Mouse (Mus musculus) granulocyte monocyte progenitor cell, adult 5-6 weeks (primary cell): ENCODE data around the gene Dirc2. TPM values are rescaled to one million over a fixed set of nuclear protein-coding genes. Genes with fewer than 3 reads are reported as not detected.

Experiments used
- ATAC-seq: replicated peaks from 2 replicates; pipeline ENCODE4 v1.8.0; 2016; ENCODE audit warnings: mild to moderate bottlenecking, moderate TSS enrichment, inconsistent platforms; ENCODE audit not compliant: poor library complexity, severe bottlenecking
- total RNA-seq, 2 experiments: library from RNA; stranded (forward) in 1 of 2; stranded (reverse) in 1 of 2; fragments of 200-712, 200-1000 nt in 1 of 2; fragments of >200 nt in 1 of 2; fragmentation: Nextera tagmentation in 1 of 2; gene quantifications; 2 replicates each; pipeline ENCODE4 v1.2.3; 2014 to 2017

The Dirc2 gene
- total RNA-seq, 2 experiments from 2014 or later = 15.8 to 31.7 TPM

GRCm38 (mm10) chr16:35741621-35742020 is 27.5 kb downstream of the Dirc2 start:
- ATAC-seq = no peak

- no peak for ATAC-seq
Observed at GRCm38 (mm10) chr16:35740943-35741342, 28.2 kb downstream of the Dirc2 start.

GRCm38 (mm10) chr16:35740357-35740756 is 28.8 kb downstream of the Dirc2 start:
- no peak for ATAC-seq

- peak; percentile 86 for ATAC-seq
Observed at GRCm38 (mm10) chr16:35739548-35739947, 29.6 kb downstream of the Dirc2 start.

GRCm38 (mm10) chr16:35738096-35738767 is 30.9 kb downstream of the Dirc2 start:
- no peak for ATAC-seq

- ATAC-seq = peak; percentile 89
Observed at GRCm38 (mm10) chr16:35734038-35734437, 35.1 kb downstream of the Dirc2 start.

GRCm38 (mm10) chr16:35732096-35732495 is 37.1 kb downstream of the Dirc2 start:
- no peak for ATAC-seq

GRCm38 (mm10) chr16:35729151-35729738 is 39.9 kb downstream of the Dirc2 start:
- no peak for ATAC-seq

GRCm38 (mm10) chr16:35726601-35727000 is 42.6 kb downstream of the Dirc2 start:
- no peak for ATAC-seq

- no peak for ATAC-seq
Observed at GRCm38 (mm10) chr16:35724561-35724960, 44.6 kb downstream of the Dirc2 start.

GRCm38 (mm10) chr16:35717761-35718160 is 51.4 kb downstream of the Dirc2 start:
- ATAC-seq = no peak

GRCm38 (mm10) chr16:35716257-35716656 is 52.9 kb downstream of the Dirc2 start:
- ATAC-seq = peak; percentile 52; the same call in 1 of the 2 replicates

GRCm38 (mm10) chr16:35715771-35716170 is 53.4 kb downstream of the Dirc2 start:
- ATAC-seq = no peak

GRCm38 (mm10) chr16:35715350-35715749 is 53.8 kb downstream of the Dirc2 start:
- no peak for ATAC-seq

GRCm38 (mm10) chr16:35714689-35715088 is 54.5 kb downstream of the Dirc2 start:
- no peak for ATAC-seq

GRCm38 (mm10) chr16:35713606-35714005 is 55.5 kb downstream of the Dirc2 start:
- no peak for ATAC-seq

GRCm38 (mm10) chr16:35711004-35711403 is 58.2 kb downstream of the Dirc2 start:
- no peak for ATAC-seq

- ATAC-seq = no peak
Observed at GRCm38 (mm10) chr16:35707004-35707403, 62.2 kb downstream of the Dirc2 start.

GRCm38 (mm10) chr16:35704796-35705195 is 64.4 kb downstream of the Dirc2 start:
- ATAC-seq = no peak

- ATAC-seq = no peak
Observed at GRCm38 (mm10) chr16:35703763-35704679, 65.1 kb downstream of the Dirc2 start.

GRCm38 (mm10) chr16:35701823-35702222 is 67.3 kb downstream of the Dirc2 start:
- ATAC-seq = no peak
